Comparison of ENCODE assay signal across 8 mouse cellular contexts in genomic region chr11:96133239-96133865, GRCm38 (mm10). TPM values are rescaled to one million over a fixed set of nuclear protein-coding genes. Genes with fewer than 3 reads are reported as not detected.
DNase-seq lines count a peak whose midpoint lies in the region; ATAC-seq and TF ChIP-seq lines count a peak whose summit lies in the region.

Gene Ttll6, plus strand, starts transcription at chr11:96133786.

- peak within 1 kb of the TSS; percentile 56 for H3K4me2 ChIP-seq in heart, embryonic 12.5 days
- peak within 1 kb of the TSS; percentile 47 for H3K4me2 ChIP-seq in kidney, embryonic 15.5 days
- H3K4me2 ChIP-seq in liver, embryonic 12.5 days, result peak within 1 kb of the TSS; percentile 35

- H3K4me3 ChIP-seq in thymus, adult 2 months (ENCODE audit: control insufficient read depth, insufficient read depth, low read length), result no peak within 1 kb of the TSS
- H3K4me3 ChIP-seq in heart, embryonic 12.5 days, result peak within 1 kb of the TSS; percentile 11; the same call in 1 of the 2 replicates
- peak within 1 kb of the TSS; percentile 15; the same call in 1 of the 2 replicates for H3K4me3 ChIP-seq in kidney, embryonic 15.5 days (replicated peaks)
- no peak within 1 kb of the TSS; the same call in 1 of the 2 replicates for H3K4me3 ChIP-seq in liver, embryonic 12.5 days

- peak; percentile 62; the same call in 1 of the 2 replicates for TF ChIP-seq CTCF in thymus, adult 2 months (IDR thresholded peaks at IDR 0.05; ENCODE audit: borderline replicate concordance, control insufficient read depth, extremely low read depth, insufficient read depth, low read length, poor library complexity)

- no peak within 1 kb of the TSS for H3K27ac ChIP-seq in thymus, adult 2 months (ENCODE audit: control insufficient read depth, insufficient read depth, low read length)
- no peak within 1 kb of the TSS for H3K27ac ChIP-seq in heart, embryonic 12.5 days (ENCODE audit: poor library complexity, severe bottlenecking)
- no peak within 1 kb of the TSS for H3K27ac ChIP-seq in kidney, embryonic 15.5 days
- no peak within 1 kb of the TSS for H3K27ac ChIP-seq in liver, embryonic 12.5 days

- no peak for ATAC-seq in heart, embryonic 12.5 days (ENCODE audit: insufficient number of reproducible peaks, low FRiP score)
- ATAC-seq in kidney, embryonic 15.5 days (replicated peaks; ENCODE audit: low FRiP score), result no peak
- ATAC-seq in liver, embryonic 12.5 days, result no peak

- H3K27me3 ChIP-seq in thymus, adult 2 months (ENCODE audit: control insufficient read depth, insufficient read depth, low read length), result no peaks in the 10 kb centered on the region
- peaks cover 78% of the 10 kb centered on the region for H3K27me3 ChIP-seq in heart, embryonic 12.5 days (replicated peaks)
- peaks cover 28% of the 10 kb centered on the region for H3K27me3 ChIP-seq in kidney, embryonic 15.5 days
- peaks cover 74% of the 10 kb centered on the region for H3K27me3 ChIP-seq in liver, embryonic 12.5 days (replicated peaks)

- DNase-seq in thymus, adult 2 months, result peak; percentile 23
- no peak for DNase-seq in thymus, adult 18-20 months
- DNase-seq in cerebellum, postnatal 25 days, result peak; percentile 36 to 66
- DNase-seq in neural tube, embryonic 10.5 days (ENCODE audit: extremely low spot score, low spot score), result peak; percentile 69
- peak; percentile 27 for DNase-seq in thymus, postnatal 25 days

- no peak for TF ChIP-seq POLR2A in thymus, adult 2 months (IDR thresholded peaks at IDR 0.05; ENCODE audit: control insufficient read depth, extremely low read depth, insufficient read depth, low read length, poor library complexity)

- no peak within 1 kb of the TSS for H3K9ac ChIP-seq in heart, embryonic 12.5 days
- H3K9ac ChIP-seq in kidney, embryonic 15.5 days, result no peak within 1 kb of the TSS
- no peak within 1 kb of the TSS for H3K9ac ChIP-seq in liver, embryonic 12.5 days

- H3K9me3 ChIP-seq in heart, embryonic 12.5 days (replicated peaks), result no peaks in the 10 kb centered on the region
- H3K9me3 ChIP-seq in kidney, embryonic 15.5 days (replicated peaks), result no peaks in the 10 kb centered on the region
- H3K9me3 ChIP-seq in liver, embryonic 12.5 days (replicated peaks), result no peaks in the 10 kb centered on the region

- WGBS in thymus, adult 2 months, result 38% methylated on average over 16 of the region's 16 CpGs
- WGBS in heart, embryonic 12.5 days, result 24% methylated on average over 16 of the region's 16 CpGs
- WGBS in kidney, embryonic 15.5 days, result 25% methylated on average over 16 of the region's 16 CpGs
- 27% methylated on average over 16 of the region's 16 CpGs for WGBS in liver, embryonic 12.5 days (ENCODE audit: insufficient replicate concordance)

- no peaks in the 10 kb centered on the region for H3K4me1 ChIP-seq in thymus, adult 2 months (replicated peaks; ENCODE audit: control insufficient read depth, insufficient read depth, low read length)
- H3K4me1 ChIP-seq in heart, embryonic 12.5 days (replicated peaks), result no peaks in the 10 kb centered on the region
- peaks cover 7% of the 10 kb centered on the region for H3K4me1 ChIP-seq in kidney, embryonic 15.5 days
- no peaks in the 10 kb centered on the region for H3K4me1 ChIP-seq in liver, embryonic 12.5 days

- H3K36me3 ChIP-seq in thymus, adult 2 months (ENCODE audit: control insufficient read depth, insufficient read depth, low read length), result no peaks in the 10 kb centered on the region
- H3K36me3 ChIP-seq in heart, embryonic 12.5 days, result no peaks in the 10 kb centered on the region
- H3K36me3 ChIP-seq in kidney, embryonic 15.5 days, result no peaks in the 10 kb centered on the region
- no peaks in the 10 kb centered on the region for H3K36me3 ChIP-seq in liver, embryonic 12.5 days

RNA-seq across cellular contexts. Expression of gene Ttll6, which starts in this region (rescaled TPM):
- 0.17 and 0.28 TPM in 2 replicates for polyA plus RNA-seq in thymus, adult 2 months (2012; rRNA removed)
- polyA plus RNA-seq in heart, embryonic 12.5 days (2016; fragmentation: Nextera tagmentation; extraction: Ambion mirVana), result not detected in 2 replicates
- polyA plus RNA-seq in kidney, embryonic 15.5 days (2015; fragmentation: Nextera tagmentation; extraction: Ambion mirVana), result 0.05 TPM in 1 of 2 replicates, not detected in the other
- not detected in 2 replicates for polyA plus RNA-seq in liver, embryonic 12.5 days (2016; fragmentation: Nextera tagmentation; extraction: Ambion mirVana)

Comparison
In these comparisons a context has a peak if more than half of its experiments do, and no peak if none do; other contexts are left out.
1. DNase-seq: peak in cerebellum, postnatal 25 days (2 of 2), neural tube, embryonic 10.5 days (single experiment) and thymus, postnatal 25 days (single experiment); none in thymus, adult 18-20 months (0 of 2).
2. Peak in DNase-seq in thymus, adult 2 months; RNA of the gene not detected or under 1 TPM.
3. H3K4me3 ChIP-seq: peak in heart, embryonic 12.5 days (single experiment) and kidney, embryonic 15.5 days (single experiment); none in thymus, adult 2 months (single experiment) and liver, embryonic 12.5 days (single experiment).
4. Peak in every context shown above with its lines, with median percentiles within 50 percentile points of each other: H3K4me2 ChIP-seq.